Mouse (Mus musculus): ENCODE measurements around the gene 4930505A04Rik.

- TF ChIP-seq USF1 (IDR thresholded peaks at IDR 0.05; ENCODE audit: low read depth), result no peak
- no peak for TF ChIP-seq MYOG (IDR thresholded peaks at IDR 0.05; ENCODE audit: control insufficient read depth in 1 of 3, insufficient read depth in 1 of 3, insufficient read length in 2 of 3, low read depth in 2 of 3)
- no peak for TF ChIP-seq E2F4 (IDR thresholded peaks at IDR 0.05; ENCODE audit: insufficient read depth)
- no peak for TF ChIP-seq POLR2AphosphoS2 (IDR thresholded peaks at IDR 0.05; ENCODE audit: insufficient read length, low read depth)
- no peak for TF ChIP-seq POLR2A (IDR thresholded peaks at IDR 0.05; ENCODE audit: insufficient read length, low read depth)
- TF ChIP-seq MYOD1 (IDR thresholded peaks at IDR 0.05; ENCODE audit: control insufficient read depth in 1 of 3, insufficient read length in 2 of 3, low read depth in 2 of 3), result no peak
- TF ChIP-seq SRF (IDR thresholded peaks at IDR 0.05; ENCODE audit: control insufficient read depth, insufficient read length, low read depth), result no peak
- no peak for TF ChIP-seq MAX (IDR thresholded peaks at IDR 0.05; ENCODE audit: low read depth)
- no peak for TF ChIP-seq TCF12 (IDR thresholded peaks at IDR 0.05; ENCODE audit: insufficient read depth, poor library complexity, severe bottlenecking)
Observed at GRCm38 (mm10) chr11:30498738-30499355, 27.2 kb upstream of the 4930505A04Rik start.

Data from myocyte (in vitro differentiated cells).